Mouse (Mus musculus) cerebellum, adult 9-10 months (tissue): ENCODE data around the gene Krtap19-3.

Experiments used
- DNase-seq: peaks from one replicate; pipeline ENCODE4 v3.0.0; 2022

Gene Krtap19-3

GRCm38 (mm10) chr16:88877938-88878337 lies at the start of gene Krtap19-3:
Gene Krtap19-3 (minus strand): TSS chr16:88878038.
- DNase-seq, result no peak

GRCm38 (mm10) chr16:88896357-88896756 lies 18.5 kb upstream of the Krtap19-3 start, which contains the start of gene Krtap19-5:
Gene Krtap19-5 (minus strand): TSS chr16:88896457.
- no peak for DNase-seq

- no peak for DNase-seq
Observed at GRCm38 (mm10) chr16:88886870-88887269, 9.0 kb upstream of the Krtap19-3 start.

- DNase-seq, result no peak
Observed at GRCm38 (mm10) chr16:88884989-88885388, 7.2 kb upstream of the Krtap19-3 start, which contains the start of gene Krtap19-4. Gene Krtap19-4 (minus strand): TSS chr16:88885089.

- no peak for DNase-seq
Observed at GRCm38 (mm10) chr16:88874169-88874568, 3.7 kb downstream of the Krtap19-3 start, which contains the start of gene Krtap19-2. Gene Krtap19-2 (minus strand): TSS chr16:88874269.

GRCm38 (mm10) chr16:88869311-88869710 lies 8.5 kb downstream of the Krtap19-3 start, which contains the start of gene Krtap19-1:
Gene Krtap19-1 (minus strand): TSS chr16:88869411.
- DNase-seq, result no peak

GRCm38 (mm10) chr16:88864887-88865407 lies 12.9 kb downstream of the Krtap19-3 start:
- no peak for DNase-seq

- DNase-seq, result peak; percentile 1
Observed at GRCm38 (mm10) chr16:88851450-88851849, 26.4 kb downstream of the Krtap19-3 start.

- no peak for DNase-seq
Observed at GRCm38 (mm10) chr16:88848558-88848957, 29.3 kb downstream of the Krtap19-3 start.

- no peak for DNase-seq
Observed at GRCm38 (mm10) chr16:88847363-88847762, 30.5 kb downstream of the Krtap19-3 start.
